Mouse (Mus musculus): ENCODE results near the gene Cfp. TPM values are rescaled to one million over a fixed set of nuclear protein-coding genes. Genes with fewer than 3 reads are reported as not detected.

The Cfp gene
- polyA plus RNA-seq, 1 experiment from 2014 or later: 3.4 TPM

Other genes with a start within 250 kb of the Cfp start
- 94.6 and 100 TPM in 2 replicates for gene Cdk16, start 243.6 kb downstream of the Cfp start, polyA plus RNA-seq (2014; fragmentation: Nextera tagmentation; extraction: Ambion mirVana)
- gene Usp11, start 227.6 kb downstream of the Cfp start, polyA plus RNA-seq (2014; fragmentation: Nextera tagmentation; extraction: Ambion mirVana): 76.7 and 87.5 TPM in 2 replicates
- 106 and 118 TPM in 2 replicates for gene Araf, start 133.7 kb downstream of the Cfp start, polyA plus RNA-seq (2014; fragmentation: Nextera tagmentation; extraction: Ambion mirVana)
- 8.9 and 10.4 TPM in 2 replicates for gene Timp1, start 61.4 kb downstream of the Cfp start, polyA plus RNA-seq (2014; fragmentation: Nextera tagmentation; extraction: Ambion mirVana)
- 12.4 and 12.7 TPM in 2 replicates for gene Syn1, start 10.6 kb downstream of the Cfp start, polyA plus RNA-seq (2014; fragmentation: Nextera tagmentation; extraction: Ambion mirVana)
- gene Elk1, start 19.1 kb upstream of the Cfp start, polyA plus RNA-seq (2014; fragmentation: Nextera tagmentation; extraction: Ambion mirVana): 7.1 and 9.1 TPM in 2 replicates
- 51.4 and 63.6 TPM in 2 replicates for gene Uxt, start 30.5 kb upstream of the Cfp start, polyA plus RNA-seq (2014; fragmentation: Nextera tagmentation; extraction: Ambion mirVana)
- 7.6 and 9.7 TPM in 2 replicates for gene Zfp182, start 130.8 kb upstream of the Cfp start, polyA plus RNA-seq (2014; fragmentation: Nextera tagmentation; extraction: Ambion mirVana)
- gene Spaca5, start 136.9 kb upstream of the Cfp start, polyA plus RNA-seq (2014; fragmentation: Nextera tagmentation; extraction: Ambion mirVana): not detected in 2 replicates
- gene Zfp300, start 158.0 kb upstream of the Cfp start, polyA plus RNA-seq (2014; fragmentation: Nextera tagmentation; extraction: Ambion mirVana): 3.1 and 3.3 TPM in 2 replicates
- not detected in 2 replicates for gene Ssxa1, start 184.3 kb upstream of the Cfp start, polyA plus RNA-seq (2014; fragmentation: Nextera tagmentation; extraction: Ambion mirVana)
- gene Gm21876, start 244.1 kb upstream of the Cfp start, polyA plus RNA-seq (2014; fragmentation: Nextera tagmentation; extraction: Ambion mirVana): not detected in 2 replicates